Mouse (Mus musculus): ENCODE measurements at regions not wholly inside any gene's neighbourhood (a gene's known extent, or its start where the extent isn't known, plus 50 kb on each side); places are given as distances from the start of the nearest gene placed in this dataset.
"Not testable (repeated sequence)": the region's sequence is repeated elsewhere in the genome, so short reads cannot be mapped to it uniquely, and the experiment has no call there.

- DNase-seq (ENCODE audit: low read depth, low spot score) = no peak
Measured at GRCm38 (mm10) chr16:30797973-30798471, 198.5 kb downstream of the Fam43a start.

GRCm38 (mm10) chr16:30798536-30798935 lies 199.0 kb downstream of the Fam43a start:
- no peak for DNase-seq (ENCODE audit: low read depth, low spot score)

- no peak for DNase-seq (ENCODE audit: low read depth, low spot score)
Measured at GRCm38 (mm10) chr16:30799699-30800483, 200.4 kb downstream of the Fam43a start.

- DNase-seq (ENCODE audit: low read depth, low spot score) = no peak
Measured at GRCm38 (mm10) chr16:30804018-30804417, 204.5 kb downstream of the Fam43a start.

GRCm38 (mm10) chr16:30806206-30806605 lies 206.7 kb downstream of the Fam43a start:
- not testable (repeated sequence) for DNase-seq (ENCODE audit: low read depth, low spot score)

- DNase-seq (ENCODE audit: low read depth, low spot score) = no peak
Measured at GRCm38 (mm10) chr16:30818541-30819120, 219.1 kb downstream of the Fam43a start.

- DNase-seq (ENCODE audit: low read depth, low spot score) = no peak
Measured at GRCm38 (mm10) chr16:30819342-30819741, 219.8 kb downstream of the Fam43a start.

GRCm38 (mm10) chr16:30820234-30820633 lies 220.7 kb downstream of the Fam43a start:
- DNase-seq (ENCODE audit: low read depth, low spot score) = no peak

- DNase-seq (ENCODE audit: low read depth, low spot score) = no peak
Measured at GRCm38 (mm10) chr16:30820761-30821160, 221.2 kb downstream of the Fam43a start.

- DNase-seq (ENCODE audit: low read depth, low spot score) = no peak
Measured at GRCm38 (mm10) chr16:30821191-30821910, 221.8 kb downstream of the Fam43a start.

- no peak for DNase-seq (ENCODE audit: low read depth, low spot score)
Measured at GRCm38 (mm10) chr16:30821911-30822578, 222.5 kb downstream of the Fam43a start.

- no peak for DNase-seq (ENCODE audit: low read depth, low spot score)
Measured at GRCm38 (mm10) chr16:30826128-30826527, 226.6 kb downstream of the Fam43a start.

- no peak for DNase-seq (ENCODE audit: low read depth, low spot score)
Measured at GRCm38 (mm10) chr16:30827901-30828608, 228.5 kb downstream of the Fam43a start.

GRCm38 (mm10) chr16:30834561-30834960 lies 235.0 kb downstream of the Fam43a start:
- DNase-seq (ENCODE audit: low read depth, low spot score) = no peak

- no peak for DNase-seq (ENCODE audit: low read depth, low spot score)
Measured at GRCm38 (mm10) chr16:30835678-30836077, 236.2 kb downstream of the Fam43a start.

GRCm38 (mm10) chr16:30842831-30843230 lies 238.4 kb downstream of the Xxylt1 start:
- no peak for DNase-seq (ENCODE audit: low read depth, low spot score)

- DNase-seq (ENCODE audit: low read depth, low spot score) = no peak
Measured at GRCm38 (mm10) chr16:30852595-30852994, 228.6 kb downstream of the Xxylt1 start.

- no peak for DNase-seq (ENCODE audit: low read depth, low spot score)
Measured at GRCm38 (mm10) chr16:30854716-30855115, 226.5 kb downstream of the Xxylt1 start.

- DNase-seq (ENCODE audit: low read depth, low spot score) = no peak
Measured at GRCm38 (mm10) chr16:30857656-30858055, 223.6 kb downstream of the Xxylt1 start.

- DNase-seq (ENCODE audit: low read depth, low spot score) = no peak
Measured at GRCm38 (mm10) chr16:30869136-30869909, 211.9 kb downstream of the Xxylt1 start.
